Mouse (Mus musculus): ENCODE data around the gene Tefm.
A peak's percentile ranks its signal among the peaks of the same experiment; 100 is the strongest.

The Tefm gene

GRCm38 (mm10) chr11:80089817-80090214, 52.2 kb downstream of the Tefm start:
- DNase-seq: no peak

GRCm38 (mm10) chr11:80088917-80089816, 52.8 kb downstream of the Tefm start, which contains the start of gene Atad5:
Gene Atad5, plus strand, starts transcription at chr11:80089400.
- DNase-seq: peak; percentile 92 to 93

- DNase-seq: peak; percentile 84 to 89
Observed at GRCm38 (mm10) chr11:80086844-80087243, 55.1 kb downstream of the Tefm start.

Data from cerebellum, postnatal 36 days (tissue).